Mouse (Mus musculus) erythroblast, embryonic 14.5 days (primary cell): ENCODE data around the gene Cnih2.

ENCODE experiments used
- GATA1 ChIP-seq: IDR thresholded peaks from 2 replicates; pipeline ENCODE4 v1.6.1; 2012; ENCODE audit warnings: low read length, inconsistent platforms, mixed read lengths
- TAL1 ChIP-seq: IDR thresholded peaks from 3 replicates; pipeline ENCODE4 v1.6.1; 2012; ENCODE audit warnings: low read length, inconsistent platforms, mixed read lengths

GRCm38 (mm10) chr19:5062041-5062440 is 36.3 kb downstream of the Cnih2 start:
- no peak for TF ChIP-seq TAL1
- no peak for TF ChIP-seq GATA1
